Mouse (Mus musculus) forebrain, embryonic 16.5 days (tissue): ENCODE results near the gene Pde6h. TPM values are rescaled to one million over a fixed set of nuclear protein-coding genes. Genes with fewer than 3 reads are reported as not detected.

ENCODE experiments used
- ATAC-seq: fragments of 200-750 bp; cut with Nextera tagmentation; 2 replicates; pipeline ENCODE4 v1.8.0; 2017; ENCODE audit warnings: mild to moderate bottlenecking, moderate library complexity
- H3K27ac ChIP-seq: fragments of 300-500 bp; sonication (generic); 2 replicates; pipeline ENCODE4 v1.5.1; 2014; ENCODE audit warnings: low read length, control low read depth
- H3K27me3 ChIP-seq: fragments of 300-500 bp; sonication (generic); replicated peaks from 2 replicates; pipeline ENCODE4 v1.6.1; 2014; ENCODE audit warnings: low read length; ENCODE audit not compliant: control insufficient read depth, insufficient read depth
- H3K36me3 ChIP-seq: fragments of 300-500 bp; sonication (generic); 2 replicates; pipeline ENCODE4 v1.6.1; 2014; ENCODE audit not compliant: control insufficient read depth, insufficient read depth
- H3K4me1 ChIP-seq: fragments of 300-500 bp; sonication (generic); replicated peaks from 2 replicates; pipeline ENCODE4 v1.6.1; 2014; ENCODE audit warnings: low read length; ENCODE audit not compliant: control insufficient read depth, insufficient read depth
- H3K4me2 ChIP-seq: fragments of 300-500 bp; sonication (generic); 2 replicates; pipeline ENCODE4 v1.6.1; 2014; ENCODE audit warnings: mild to moderate bottlenecking, low read length, control low read depth
- H3K4me3 ChIP-seq: fragments of 300-500 bp; sonication (generic); replicated peaks from 2 replicates; pipeline ENCODE4 v1.5.1; 2014; ENCODE audit warnings: mild to moderate bottlenecking, low read length, control low read depth
- H3K9ac ChIP-seq: fragments of 300-500 bp; sonication (generic); replicated peaks from 2 replicates; pipeline ENCODE4 v1.6.1; 2014; ENCODE audit warnings: low read depth, low read length, control low read depth
- H3K9me3 ChIP-seq: fragments of 300-500 bp; sonication (generic); 2 replicates; pipeline ENCODE4 v1.6.1; 2016; ENCODE audit warnings: low read length; ENCODE audit not compliant: control insufficient read depth
- WGBS: fragments of 180-500 bp; shearing (Covaris S2); extraction: QIAGEN DNeasy Blood & Tissue Kit; methylation state at CpG from one replicate; pipeline ENCODE4 v1.1.7; 2014; 5-methylcytosine and 5-hydroxymethylcytosine counted together
- polyA plus RNA-seq: library from polyadenylated mRNA; unstranded; fragments of >200 nt; fragmentation: Nextera tagmentation; extraction: Ambion mirVana; gene quantifications from 2 replicates; pipeline ENCODE4 v1.2.1, GENCODE M21; 2015

Gene Pde6h
- polyA plus RNA-seq, 1 experiment from 2014 or later, result not detected

DNA sequence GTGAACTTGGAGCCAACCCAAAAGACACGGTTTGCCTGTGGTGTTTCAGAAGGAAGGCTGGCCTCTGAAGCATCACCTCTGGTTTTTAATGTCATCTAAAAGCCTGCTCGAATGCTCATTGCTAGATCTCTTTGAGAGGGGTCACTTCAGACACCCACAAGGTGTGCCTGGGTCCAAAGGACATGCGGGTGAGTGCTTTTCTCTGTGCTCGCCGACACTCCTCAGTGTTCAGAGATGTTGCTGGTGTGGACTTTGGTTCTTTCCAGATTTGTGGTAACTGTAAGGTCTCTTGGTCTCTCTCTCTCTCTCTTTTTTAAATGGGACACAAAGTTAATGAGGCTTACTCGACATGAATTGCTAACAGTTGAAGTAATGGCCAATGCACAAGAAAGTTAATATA, 58.9 kb downstream of the Pde6h start:
- H3K9ac ChIP-seq, result no peak overlapping the region
- no peaks in the 10 kb centered on the region for H3K36me3 ChIP-seq
- 82% methylated on average over 6 of the region's 6 CpGs for WGBS
- H3K4me1 ChIP-seq, result peaks cover 4% of the 10 kb centered on the region
- H3K27ac ChIP-seq, result no peak overlapping the region
- no peak for ATAC-seq
- no peaks in the 10 kb centered on the region for H3K9me3 ChIP-seq
- no peak overlapping the region for H3K4me2 ChIP-seq
- no peaks in the 10 kb centered on the region for H3K27me3 ChIP-seq
- H3K4me3 ChIP-seq, result no peak overlapping the region

- no peak overlapping the region for H3K4me3 ChIP-seq
- H3K27me3 ChIP-seq, result no peaks in the 10 kb centered on the region
- H3K36me3 ChIP-seq, result no peaks in the 10 kb centered on the region
- 57% methylated on average over 7 of the region's 7 CpGs for WGBS
- no peak overlapping the region for H3K27ac ChIP-seq
- no peak for ATAC-seq
- no peak overlapping the region for H3K4me2 ChIP-seq
- no peaks in the 10 kb centered on the region for H3K9me3 ChIP-seq
- peaks cover 4% of the 10 kb centered on the region for H3K4me1 ChIP-seq
- no peak overlapping the region for H3K9ac ChIP-seq
These were observed 59.6 kb downstream of the Pde6h start for GRCm38 (mm10) chr6:136983201-136983600.

DNA sequence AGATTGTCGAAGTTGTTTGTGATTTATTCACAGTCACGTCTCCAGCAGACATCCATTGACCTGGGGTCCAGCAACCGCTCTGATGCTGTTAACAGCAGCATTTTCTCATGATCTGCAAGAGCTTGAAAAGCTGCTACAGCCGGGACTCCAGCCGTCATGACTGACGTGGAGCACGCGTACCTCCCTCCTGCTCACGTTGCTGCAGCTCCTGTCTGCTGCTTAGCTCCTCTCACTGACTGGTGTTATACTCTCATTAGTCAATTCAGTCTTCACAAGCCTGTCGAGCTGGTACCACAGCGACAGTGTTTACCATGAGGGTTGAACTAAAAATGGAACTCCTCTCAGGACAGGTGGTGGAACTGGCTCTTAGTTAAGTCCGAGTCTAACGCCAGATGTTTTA, 62.4 kb downstream of the Pde6h start:
- Histone ChIP-seq H3K9ac (no peak overlapping the region), H3K4me2 (no peak overlapping the region), H3K27ac (no peak overlapping the region), H3K36me3 (no peaks in the 10 kb centered on the region), H3K9me3 (no peaks in the 10 kb centered on the region), H3K4me3 (no peak overlapping the region), H3K4me1 (no peaks in the 10 kb centered on the region), H3K27me3 (no peaks in the 10 kb centered on the region)
- peak; percentile 58; the same call in 1 of the 2 replicates for ATAC-seq
- 72% methylated on average over 13 of the region's 13 CpGs for WGBS

DNA sequence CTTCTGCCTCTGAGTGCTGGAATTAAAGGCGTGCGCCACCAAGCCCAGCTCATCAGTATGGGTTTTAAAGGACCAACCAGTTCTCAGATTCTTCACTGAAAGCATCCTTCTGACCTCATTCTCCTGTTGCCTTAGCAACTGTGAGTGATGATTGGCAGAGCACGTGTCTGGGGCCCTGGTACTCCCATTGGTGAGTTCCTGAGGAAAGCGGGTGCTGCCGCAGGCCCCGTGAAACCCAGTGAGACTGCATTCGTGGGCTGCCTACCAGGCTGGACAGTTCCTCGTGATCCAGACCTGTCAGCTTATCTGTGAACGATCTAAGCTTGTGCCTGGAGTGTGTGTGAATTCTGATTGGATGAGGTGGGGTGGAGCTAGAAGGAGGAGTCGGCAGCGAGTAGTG, 63.1 kb downstream of the Pde6h start:
- Histone ChIP-seq H3K36me3 (no peaks in the 10 kb centered on the region), H3K27ac (no peak overlapping the region), H3K4me3 (no peak overlapping the region), H3K4me2 (no peak overlapping the region), H3K27me3 (no peaks in the 10 kb centered on the region), H3K4me1 (no peaks in the 10 kb centered on the region), H3K9me3 (no peaks in the 10 kb centered on the region), H3K9ac (no peak overlapping the region)
- 59% methylated on average over 11 of the region's 11 CpGs for WGBS
- peak; percentile 27; the same call in 1 of the 2 replicates for ATAC-seq

DNA sequence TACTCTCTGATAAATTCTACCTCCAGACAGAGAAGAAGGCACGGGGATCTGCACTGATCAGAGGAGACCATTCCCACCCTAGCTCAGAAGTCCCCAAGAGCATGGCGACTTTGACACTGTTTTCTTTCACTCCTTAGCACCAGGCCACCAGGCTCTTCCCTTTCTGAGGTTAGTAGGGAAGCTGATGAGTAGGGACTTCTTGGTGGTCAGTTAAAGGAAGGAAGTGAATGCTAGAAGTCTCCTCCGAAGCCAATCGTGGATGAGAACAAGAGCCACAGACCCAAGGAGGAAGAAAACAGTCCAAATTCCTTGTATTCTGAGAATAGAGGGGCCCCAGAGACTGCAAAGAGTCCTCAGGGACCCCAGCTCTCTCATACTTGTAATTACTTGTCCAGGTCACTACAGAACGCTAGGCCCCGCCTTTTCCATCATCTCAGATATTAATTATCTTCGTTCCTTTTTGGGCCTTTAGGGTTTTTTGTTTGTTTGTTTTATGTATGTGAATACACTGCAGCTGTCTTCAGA, 65.0 kb downstream of the Pde6h start:
- 91% methylated on average over 7 of the region's 7 CpGs for WGBS
- Histone ChIP-seq H3K4me3 (no peak overlapping the region), H3K9me3 (no peaks in the 10 kb centered on the region), H3K36me3 (no peaks in the 10 kb centered on the region), H3K9ac (no peak overlapping the region), H3K27me3 (no peaks in the 10 kb centered on the region), H3K4me1 (no peaks in the 10 kb centered on the region), H3K4me2 (no peak overlapping the region), H3K27ac (no peak overlapping the region)
- ATAC-seq, result no peak

DNA sequence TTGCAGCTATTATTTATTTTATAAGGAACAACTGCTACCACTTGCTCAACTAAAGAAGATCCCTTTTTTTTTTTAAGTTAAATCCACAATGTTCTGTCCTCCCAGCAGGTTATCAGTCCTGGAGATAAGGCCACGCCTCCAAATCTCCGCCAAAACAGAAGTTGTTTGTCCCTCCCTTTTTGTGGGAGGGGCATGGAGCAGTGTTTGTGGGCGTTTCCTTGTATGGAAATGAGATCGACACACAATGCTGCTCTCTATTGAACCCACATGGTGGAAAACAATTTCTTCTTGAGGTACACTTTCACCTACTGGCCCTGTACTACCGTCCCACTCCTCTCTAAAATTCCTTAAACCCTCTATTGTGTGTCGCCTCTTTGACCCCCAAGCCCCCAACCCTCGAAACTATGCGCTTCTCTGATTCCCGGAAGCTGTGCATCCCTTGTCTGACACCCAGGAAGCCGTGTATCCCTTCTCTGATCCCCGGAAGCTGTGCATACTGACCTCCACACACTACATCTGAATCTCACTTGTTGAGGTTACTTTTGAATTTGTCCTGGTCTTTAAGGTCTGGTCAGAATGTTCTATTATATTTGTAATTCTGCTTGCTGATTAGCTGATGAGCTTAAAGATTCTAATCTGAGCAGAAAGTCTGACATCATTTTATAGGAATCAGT, 66.3 kb downstream of the Pde6h start:
- Histone ChIP-seq H3K27me3 (no peaks in the 10 kb centered on the region), H3K9me3 (no peaks in the 10 kb centered on the region), H3K4me3 (no peak overlapping the region), H3K36me3 (no peaks in the 10 kb centered on the region), H3K4me1 (no peaks in the 10 kb centered on the region), H3K9ac (no peak overlapping the region), H3K27ac (no peak overlapping the region), H3K4me2 (no peak overlapping the region)
- ATAC-seq, result no peak
- WGBS, result 33% methylated on average over 11 of the region's 11 CpGs

- no peak for ATAC-seq
- Histone ChIP-seq H3K4me1 (no peaks in the 10 kb centered on the region), H3K27ac (no peak overlapping the region), H3K9ac (no peak overlapping the region), H3K9me3 (no peaks in the 10 kb centered on the region), H3K27me3 (no peaks in the 10 kb centered on the region), H3K36me3 (no peaks in the 10 kb centered on the region), H3K4me3 (no peak overlapping the region), H3K4me2 (no peak overlapping the region)
- WGBS, result 68% methylated on average over 8 of the region's 8 CpGs
These were observed 66.9 kb downstream of the Pde6h start for GRCm38 (mm10) chr6:136990557-136990956.

GRCm38 (mm10) chr6:136993574-136993973, 69.9 kb downstream of the Pde6h start:
- Histone ChIP-seq H3K4me2 (no peak overlapping the region), H3K27me3 (no peaks in the 10 kb centered on the region), H3K4me1 (0 out of 2 replicates have a peak, but pooled peaks cover 4% of the 10 kb centered on the region), H3K9me3 (no peaks in the 10 kb centered on the region), H3K27ac (no peak overlapping the region), H3K36me3 (no peaks in the 10 kb centered on the region), H3K9ac (no peak overlapping the region), H3K4me3 (no peak overlapping the region)
- WGBS, result 90% methylated on average over 4 of the region's 4 CpGs
- ATAC-seq, result no peak

- Histone ChIP-seq H3K27me3 (no peaks in the 10 kb centered on the region), H3K9ac (no peak overlapping the region), H3K9me3 (no peaks in the 10 kb centered on the region), H3K27ac (no peak overlapping the region), H3K36me3 (no peaks in the 10 kb centered on the region), H3K4me1 (0 out of 2 replicates have a peak, but pooled peaks cover 4% of the 10 kb centered on the region), H3K4me2 (no peak overlapping the region), H3K4me3 (no peak overlapping the region)
- WGBS, result 77% methylated on average over 8 of the region's 8 CpGs
- ATAC-seq, result no peak
These were observed 71.9 kb downstream of the Pde6h start for GRCm38 (mm10) chr6:136995533-136995932.
